Mouse (Mus musculus) adipose tissue, adult 10 weeks (tissue): ENCODE data around the gene D5Ertd577e. TPM values are rescaled to one million over a fixed set of nuclear protein-coding genes. Genes with fewer than 3 reads are reported as not detected.

Experiments
- polyA plus RNA-seq: library from polyadenylated mRNA; stranded (reverse); fragments of 350-450 nt; fragmentation: Illumina TruSeq; extraction: RNeasy Lipid Tissue Mini Kit (QIAGEN cat#74804); gene quantifications from one replicate; pipeline ENCODE4 v1.2.3, GENCODE M21; 2014; ENCODE audit warnings: low read depth, low replicate concordance

Gene D5Ertd577e
- not detected for polyA plus RNA-seq

GRCm38 (mm10) chr5:95456506-95456905 is at the start of gene D5Ertd577e:
D5Ertd577e (plus strand) TSS chr5:95456806.

GRCm38 (mm10) chr5:95510458-95510857 is 53.9 kb downstream of the D5Ertd577e start, which contains the start of gene Gm3286:
Gm3286 (plus strand) TSS chr5:95510758.

Other genes with a start within 250 kb of the D5Ertd577e start
- not detected for gene Gm10424, start 184.0 kb upstream of the D5Ertd577e start, polyA plus RNA-seq
- not detected for gene Gm3259, start 150.9 kb upstream of the D5Ertd577e start, polyA plus RNA-seq
- not detected for gene Gm3286, start 54.0 kb downstream of the D5Ertd577e start, polyA plus RNA-seq
- not detected for gene Gm7971, start 138.1 kb downstream of the D5Ertd577e start, polyA plus RNA-seq